Mouse (Mus musculus) G1E (cell line): ENCODE results near the gene Ttc28. TPM values are rescaled to one million over a fixed set of nuclear protein-coding genes. Genes with fewer than 3 reads are reported as not detected.

Experiments
- ATAC-seq: 2 replicates; pipeline ENCODE4 v1.8.0; 2016; ENCODE audit warnings: mild to moderate bottlenecking; ENCODE audit not compliant: insufficient number of reproducible peaks, poor library complexity, low FRiP score, severe bottlenecking; ENCODE audit errors: extremely low read depth
- DNase-seq: peaks from one replicate; pipeline ENCODE4 v3.0.0; 2012; ENCODE audit warnings: low spot score
- H3K27me3 ChIP-seq: 2 replicates; pipeline ENCODE4 v1.6.1; 2012; ENCODE audit warnings: mild to moderate bottlenecking, low read length, inconsistent platforms; ENCODE audit not compliant: insufficient read depth
- H3K36me3 ChIP-seq: replicated peaks from 2 replicates; pipeline ENCODE3; 2012; ENCODE audit warnings: mild to moderate bottlenecking, inconsistent platforms
- H3K4me1 ChIP-seq: 2 replicates; pipeline ENCODE4 v1.6.1; 2012; ENCODE audit warnings: low read depth, low read length, inconsistent platforms, mixed read lengths; ENCODE audit not compliant: insufficient read depth
- H3K4me3 ChIP-seq: 2 replicates; pipeline ENCODE4 v1.5.1; 2012; ENCODE audit warnings: low read depth, mild to moderate bottlenecking, inconsistent platforms, low read length, moderate library complexity, mixed read lengths
- H3K9me3 ChIP-seq: replicated peaks from 2 replicates; pipeline ENCODE4 v1.6.1; 2012; ENCODE audit warnings: inconsistent platforms
- CTCF ChIP-seq: IDR thresholded peaks from 2 replicates; pipeline ENCODE4 v1.5.1; 2012; ENCODE audit warnings: low read depth, low read length, inconsistent platforms, mixed read lengths
- GATA1 ChIP-seq: IDR thresholded peaks from 2 replicates; pipeline ENCODE4 v1.6.1; 2012; ENCODE audit warnings: borderline replicate concordance, low read length, inconsistent platforms, mixed read lengths
- GATA2 ChIP-seq: IDR thresholded peaks from 2 replicates; pipeline ENCODE4 v1.6.1; 2012; ENCODE audit warnings: low read depth, low read length, inconsistent platforms, borderline replicate concordance
- POLR2AphosphoS5 ChIP-seq: IDR thresholded peaks from 2 replicates; pipeline ENCODE4 v1.6.1; 2012; ENCODE audit warnings: low read depth, low read length, inconsistent platforms; ENCODE audit not compliant: insufficient replicate concordance
- TAL1 ChIP-seq: conservative IDR thresholded peaks from 2 replicates; pipeline ENCODE4 v1.6.1; 2012; ENCODE audit warnings: low read depth, low read length, inconsistent platforms, mixed read lengths
- polyA plus RNA-seq: library from polyadenylated mRNA; stranded (reverse); fragments of >175 nt; gene quantifications from 2 replicates; pipeline ENCODE4 v1.2.3, GENCODE M21; 2012
- total RNA-seq, 2 experiments: library from RNA; stranded (forward) in 1 of 2; stranded (reverse) in 1 of 2; fragments of 200-1000 nt in 1 of 2; fragments of >200 nt in 1 of 2; fragmentation: Nextera tagmentation in 1 of 2; gene quantifications; 2 replicates each; pipeline ENCODE4 v1.2.3; 2014 to 2017

The Ttc28 gene
- total and polyA plus RNA-seq, 3 experiments, result 0.28 to 2.0 (median 0.55) TPM

DNA sequence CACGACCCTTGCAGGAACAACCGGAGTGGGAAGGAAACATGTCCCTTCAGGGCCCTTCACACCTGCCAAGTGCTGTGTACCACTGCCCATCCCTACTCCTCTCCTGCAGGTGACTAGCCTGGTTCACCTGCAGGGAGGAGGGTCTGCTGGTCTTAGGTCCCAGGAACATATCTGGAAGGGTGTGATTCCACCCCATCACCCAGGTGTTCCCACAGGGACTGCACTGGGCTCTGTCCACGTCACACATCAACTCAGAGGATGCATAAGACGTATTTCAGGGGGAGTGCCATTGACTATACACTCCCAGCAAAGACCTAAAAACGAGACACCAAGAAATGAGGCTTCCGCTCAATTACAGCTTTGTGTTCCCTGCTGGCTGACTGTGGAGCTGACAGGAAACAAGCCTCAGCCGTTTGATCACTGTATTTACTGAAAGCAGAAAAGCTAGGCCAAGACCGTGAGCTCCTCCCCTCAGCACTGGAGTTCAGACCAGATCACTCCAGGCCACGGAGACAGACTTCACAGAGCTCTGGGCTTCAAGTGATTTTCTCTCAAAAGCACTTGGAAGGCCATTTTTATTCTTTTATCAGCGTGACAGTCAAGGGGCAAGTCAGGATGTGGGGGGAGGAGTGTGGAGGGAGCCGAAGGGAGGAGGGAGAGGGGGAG is 383.1 kb downstream of the Ttc28 start:
- H3K9me3 ChIP-seq, result no peaks in the 10 kb centered on the region
- H3K4me3 ChIP-seq, result no peak overlapping the region
- peaks cover 6% of the 10 kb centered on the region; the same call in 1 of the 2 replicates for H3K27me3 ChIP-seq
- H3K4me1 ChIP-seq, result no peaks in the 10 kb centered on the region
- H3K36me3 ChIP-seq, result no peaks in the 10 kb centered on the region
- ATAC-seq (no peak), DNase-seq (no peak)
- TF ChIP-seq CTCF (no peak), POLR2AphosphoS5 (no peak), TAL1 (no peak), GATA1 (no peak), GATA2 (no peak)

DNA sequence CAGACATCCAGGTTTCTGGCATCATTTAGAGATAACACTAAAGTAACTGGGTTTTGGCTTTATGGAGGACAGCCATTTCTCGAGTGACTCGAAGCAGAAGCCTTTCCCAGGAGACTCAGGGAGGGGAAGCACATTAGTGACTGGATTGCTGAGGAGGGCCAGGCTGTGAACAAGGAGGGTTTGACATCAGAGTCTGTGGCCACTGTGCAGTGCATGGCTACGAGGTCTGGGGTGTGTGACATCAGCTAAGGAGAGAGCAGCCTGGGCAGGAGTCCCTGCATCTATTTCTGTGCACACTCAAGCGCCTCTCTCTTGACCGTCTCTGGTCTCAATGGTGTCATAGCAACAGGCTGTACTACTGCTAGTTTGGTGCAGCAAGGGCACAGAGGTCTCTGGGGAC is 383.8 kb downstream of the Ttc28 start:
- ATAC-seq (no peak), DNase-seq (no peak)
- Histone ChIP-seq H3K4me3 (no peak overlapping the region), H3K36me3 (no peaks in the 10 kb centered on the region), H3K4me1 (no peaks in the 10 kb centered on the region), H3K9me3 (no peaks in the 10 kb centered on the region), H3K27me3 (peaks cover 9% of the 10 kb centered on the region; the same call in 1 of the 2 replicates)
- TF ChIP-seq GATA1, result no peak
- TF ChIP-seq CTCF, result no peak
- no peak for TF ChIP-seq GATA2
- no peak for TF ChIP-seq TAL1
- TF ChIP-seq POLR2AphosphoS5, result no peak

DNA sequence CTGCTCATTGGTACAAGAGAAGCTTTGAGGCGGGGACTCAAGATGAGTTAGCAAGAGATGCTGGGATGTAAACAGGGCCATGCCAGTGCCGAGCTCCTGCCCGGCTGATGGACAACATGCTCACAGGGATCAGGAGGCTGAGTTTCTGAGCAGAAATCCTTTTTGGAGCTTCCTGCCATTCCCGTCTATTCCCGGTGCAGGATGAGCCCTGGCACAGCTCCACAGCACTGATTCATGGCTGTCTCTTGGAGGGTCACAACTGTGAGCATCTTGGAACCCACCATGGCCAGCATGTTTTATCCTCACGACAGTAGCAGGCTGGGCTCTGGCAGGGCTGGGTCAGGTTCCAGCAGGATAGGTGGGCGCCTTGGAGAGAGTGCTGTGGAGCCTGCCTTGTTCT is 384.9 kb downstream of the Ttc28 start:
- Histone ChIP-seq H3K4me1 (no peaks in the 10 kb centered on the region), H3K36me3 (no peaks in the 10 kb centered on the region), H3K4me3 (no peak overlapping the region), H3K27me3 (peaks cover 14% of the 10 kb centered on the region), H3K9me3 (no peaks in the 10 kb centered on the region)
- TF ChIP-seq TAL1 (no peak), GATA2 (no peak), POLR2AphosphoS5 (no peak), CTCF (no peak), GATA1 (no peak)
- DNase-seq, result no peak
- ATAC-seq, result no peak

DNA sequence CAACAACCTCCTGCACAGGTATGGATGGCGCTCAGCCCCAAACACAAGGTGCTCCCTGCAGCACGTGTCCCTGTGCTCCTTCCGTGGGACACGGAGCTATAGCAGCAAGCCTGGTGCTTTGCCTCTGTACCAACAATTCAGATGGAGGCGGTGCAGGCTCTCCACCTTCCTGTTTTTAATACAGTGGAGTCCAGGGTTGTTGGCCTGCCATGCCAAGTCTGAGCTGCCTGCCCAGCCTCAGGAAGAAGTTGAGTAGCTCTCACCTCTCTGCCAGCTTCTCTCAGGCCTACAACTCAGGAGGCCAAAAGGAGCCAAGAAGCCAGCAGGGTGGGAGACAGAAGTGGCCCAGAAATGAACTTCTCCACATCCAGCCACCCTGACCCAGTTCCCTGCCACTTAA is 387.1 kb downstream of the Ttc28 start:
- Histone ChIP-seq H3K4me3 (no peak overlapping the region), H3K27me3 (peaks cover 19% of the 10 kb centered on the region), H3K36me3 (no peaks in the 10 kb centered on the region), H3K4me1 (no peaks in the 10 kb centered on the region), H3K9me3 (no peaks in the 10 kb centered on the region)
- DNase-seq (no peak), ATAC-seq (no peak)
- TF ChIP-seq POLR2AphosphoS5, result no peak
- TF ChIP-seq CTCF, result no peak
- TF ChIP-seq GATA1, result no peak
- no peak for TF ChIP-seq TAL1
- no peak for TF ChIP-seq GATA2

DNA sequence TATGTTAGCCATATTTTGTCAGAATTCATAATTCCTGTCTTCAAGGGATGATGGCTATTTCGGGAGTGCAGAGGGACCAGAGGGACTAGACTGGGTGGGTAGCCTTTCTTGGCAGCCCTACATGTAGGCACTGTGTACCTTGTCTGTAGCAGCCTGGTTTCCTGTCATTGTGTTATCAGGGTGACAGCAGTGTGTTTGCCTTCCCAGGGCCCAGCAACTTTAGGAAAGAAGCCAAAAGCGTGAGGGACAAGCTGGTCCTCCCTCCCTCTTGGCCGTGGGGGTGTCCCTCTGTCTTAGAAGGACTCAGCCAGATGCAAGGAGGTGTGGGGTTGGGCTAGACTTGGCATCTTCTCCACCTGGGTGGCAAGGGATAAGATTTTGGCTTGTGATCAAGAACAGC is 387.5 kb downstream of the Ttc28 start:
- H3K4me1 ChIP-seq, result no peaks in the 10 kb centered on the region
- no peak for DNase-seq
- H3K36me3 ChIP-seq, result no peaks in the 10 kb centered on the region
- no peaks in the 10 kb centered on the region for H3K9me3 ChIP-seq
- H3K27me3 ChIP-seq, result peaks cover 23% of the 10 kb centered on the region
- no peak for ATAC-seq
- TF ChIP-seq GATA2 (no peak), GATA1 (no peak), POLR2AphosphoS5 (no peak), CTCF (no peak), TAL1 (no peak)
- no peak overlapping the region for H3K4me3 ChIP-seq

DNA sequence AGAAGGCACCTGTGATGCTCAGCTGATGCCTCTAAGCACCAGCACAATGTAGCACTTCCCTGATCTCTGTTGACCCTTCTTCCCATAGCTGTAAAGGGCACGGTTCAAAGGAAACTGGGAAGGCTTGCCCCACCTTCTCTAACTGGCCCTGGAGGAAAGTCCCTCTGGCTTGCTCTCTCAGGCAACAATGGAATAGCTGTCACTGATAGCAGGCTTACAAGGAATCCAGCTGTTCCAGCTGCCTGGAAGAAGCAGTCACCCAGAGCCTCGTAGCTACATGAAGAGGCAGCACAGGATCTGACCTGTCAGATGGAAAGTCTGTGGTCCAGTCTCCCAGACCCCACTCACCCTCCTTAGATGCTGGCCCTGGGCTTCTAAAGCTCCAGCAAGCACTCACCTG is 389.2 kb downstream of the Ttc28 start:
- TF ChIP-seq POLR2AphosphoS5, result no peak
- TF ChIP-seq TAL1, result no peak
- no peak for TF ChIP-seq GATA2
- TF ChIP-seq CTCF, result no peak
- no peak for TF ChIP-seq GATA1
- H3K9me3 ChIP-seq, result no peaks in the 10 kb centered on the region
- DNase-seq (no peak), ATAC-seq (no peak)
- H3K4me3 ChIP-seq, result no peak overlapping the region
- peaks cover 27% of the 10 kb centered on the region for H3K27me3 ChIP-seq
- no peaks in the 10 kb centered on the region for H3K4me1 ChIP-seq
- no peaks in the 10 kb centered on the region for H3K36me3 ChIP-seq
